Mouse (Mus musculus) liver, embryonic 16.5 days (tissue): ENCODE measurements around the gene Pisd. TPM values are rescaled to one million over a fixed set of nuclear protein-coding genes. Genes with fewer than 3 reads are reported as not detected.
"Not testable (repeated sequence)": the region's sequence is repeated elsewhere in the genome, so short reads cannot be mapped to it uniquely, and the experiment has no call there.

ENCODE experiments used
- ATAC-seq: fragments of 200-750 bp; cut with Nextera tagmentation; 2 replicates; pipeline ENCODE4 v1.8.0; 2017; ENCODE audit warnings: low read depth, mild to moderate bottlenecking, moderate number of reproducible peaks, moderate library complexity
- H3K27ac ChIP-seq: fragments of 300-500 bp; sonication (generic); 2 replicates; pipeline ENCODE4 v1.5.1; 2014; ENCODE audit warnings: mild to moderate bottlenecking, low read length
- H3K27me3 ChIP-seq: fragments of 300-500 bp; sonication (generic); 2 replicates; pipeline ENCODE4 v1.6.1; 2014; ENCODE audit warnings: low read depth, low read length, mixed read lengths; ENCODE audit not compliant: control insufficient read depth, insufficient read depth
- H3K36me3 ChIP-seq: fragments of 300-500 bp; sonication (generic); 2 replicates; pipeline ENCODE4 v1.6.1; 2014; ENCODE audit warnings: mild to moderate bottlenecking; ENCODE audit not compliant: control insufficient read depth, insufficient read depth
- H3K4me1 ChIP-seq: fragments of 300-500 bp; sonication (generic); 2 replicates; pipeline ENCODE4 v1.6.1; 2014; ENCODE audit warnings: low read depth, low read length, mixed read lengths; ENCODE audit not compliant: control insufficient read depth
- H3K4me2 ChIP-seq: fragments of 300-500 bp; sonication (generic); 2 replicates; pipeline ENCODE4 v1.6.1; 2014; ENCODE audit warnings: low read depth, low read length, mixed read lengths
- H3K4me3 ChIP-seq: fragments of 300-500 bp; sonication (generic); 2 replicates; pipeline ENCODE4 v1.5.1; 2014; ENCODE audit warnings: low read depth, mild to moderate bottlenecking, low read length
- H3K9ac ChIP-seq: fragments of 300-500 bp; sonication (generic); 2 replicates; pipeline ENCODE4 v1.6.1; 2014; ENCODE audit warnings: low read depth, low read length
- H3K9me3 ChIP-seq: fragments of 300-500 bp; sonication (generic); replicated peaks from 2 replicates; pipeline ENCODE4 v1.6.1; 2016; ENCODE audit warnings: low read length; ENCODE audit not compliant: control insufficient read depth
- WGBS: fragments of 180-500 bp; shearing (Covaris S2); extraction: QIAGEN DNeasy Blood & Tissue Kit; methylation state at CpG from one replicate; pipeline ENCODE4 v1.1.7; 2014; ENCODE audit not compliant: insufficient replicate concordance; 5-methylcytosine and 5-hydroxymethylcytosine counted together
- polyA plus RNA-seq: library from polyadenylated mRNA; unstranded; fragments of >200 nt; fragmentation: Nextera tagmentation; extraction: Ambion mirVana; gene quantifications from 2 replicates; pipeline ENCODE4 v1.2.1, GENCODE M21; 2015

The Pisd gene
- polyA plus RNA-seq, 1 experiment from 2014 or later: 34.5 TPM

- Histone ChIP-seq H3K4me2 (no peak overlapping the region), H3K9me3 (no peaks in the 10 kb centered on the region), H3K4me1 (no peaks in the 10 kb centered on the region), H3K4me3 (no peak overlapping the region), H3K27me3 (no peaks in the 10 kb centered on the region), H3K36me3 (no peaks in the 10 kb centered on the region), H3K9ac (no peak overlapping the region), H3K27ac (no peak overlapping the region)
- 86% methylated on average over 8 of the region's 8 CpGs for WGBS
- ATAC-seq: no peak
Observed at GRCm38 (mm10) chr5:32756141-32756540, 29.3 kb downstream of the Pisd start.

- no peak overlapping the region for H3K4me3 ChIP-seq
- H3K27ac ChIP-seq: no peak overlapping the region
- no peaks in the 10 kb centered on the region for H3K36me3 ChIP-seq
- H3K9me3 ChIP-seq: no peaks in the 10 kb centered on the region
- no peak for ATAC-seq
- H3K9ac ChIP-seq: no peak overlapping the region
- no peak overlapping the region for H3K4me2 ChIP-seq
- WGBS: 56% methylated on average over 2 of the region's 2 CpGs
- no peaks in the 10 kb centered on the region for H3K27me3 ChIP-seq
- H3K4me1 ChIP-seq: peaks cover 3% of the 10 kb centered on the region
Observed at GRCm38 (mm10) chr5:32751736-32752135, 33.7 kb downstream of the Pisd start.

GRCm38 (mm10) chr5:32748936-32749335 lies 36.5 kb downstream of the Pisd start:
- H3K27me3 ChIP-seq: no peaks in the 10 kb centered on the region
- no peaks in the 10 kb centered on the region for H3K36me3 ChIP-seq
- no peak overlapping the region for H3K4me3 ChIP-seq
- peaks cover 19% of the 10 kb centered on the region for H3K4me1 ChIP-seq
- H3K9ac ChIP-seq: no peak overlapping the region
- no peaks in the 10 kb centered on the region for H3K9me3 ChIP-seq
- H3K27ac ChIP-seq: no peak overlapping the region
- no peak overlapping the region for H3K4me2 ChIP-seq
- ATAC-seq: no peak
- 67% methylated on average over 6 of the region's 6 CpGs for WGBS

- no peak for ATAC-seq
- H3K4me1 ChIP-seq: peaks cover 29% of the 10 kb centered on the region
- no peak overlapping the region for H3K9ac ChIP-seq
- no peaks in the 10 kb centered on the region for H3K9me3 ChIP-seq
- no peaks in the 10 kb centered on the region for H3K36me3 ChIP-seq
- H3K4me2 ChIP-seq: no peak overlapping the region
- peak overlapping the region; percentile 40; the same call in 1 of the 2 replicates for H3K27ac ChIP-seq
- WGBS: 34% methylated on average over 6 of the region's 6 CpGs
- H3K27me3 ChIP-seq: no peaks in the 10 kb centered on the region
- no peak overlapping the region for H3K4me3 ChIP-seq
Observed at GRCm38 (mm10) chr5:32747650-32748375, 37.6 kb downstream of the Pisd start.

GRCm38 (mm10) chr5:32745705-32746655 lies 39.5 kb downstream of the Pisd start:
- 4% methylated on average over 9 of the region's 10 CpGs for WGBS
- Histone ChIP-seq H3K9me3 (no peaks in the 10 kb centered on the region), H3K36me3 (no peaks in the 10 kb centered on the region), H3K27ac (peak overlapping the region; percentile 72), H3K27me3 (no peaks in the 10 kb centered on the region), H3K4me3 (peak overlapping the region; percentile 55), H3K4me1 (peaks cover 30% of the 10 kb centered on the region), H3K4me2 (peak overlapping the region; percentile 58), H3K9ac (peak overlapping the region; percentile 28; the same call in 1 of the 2 replicates)
- ATAC-seq: peak; percentile 89

- WGBS: 53% methylated on average over 9 of the region's 9 CpGs
- Histone ChIP-seq H3K9me3 (no peaks in the 10 kb centered on the region), H3K27me3 (no peaks in the 10 kb centered on the region), H3K4me3 (no peak overlapping the region), H3K4me1 (peaks cover 26% of the 10 kb centered on the region), H3K9ac (no peak overlapping the region), H3K4me2 (no peak overlapping the region), H3K36me3 (no peaks in the 10 kb centered on the region), H3K27ac (no peak overlapping the region)
- no peak for ATAC-seq
Observed at GRCm38 (mm10) chr5:32742149-32742548, 43.3 kb downstream of the Pisd start.

- H3K36me3 ChIP-seq, H3K27me3 ChIP-seq, H3K4me3 ChIP-seq, ATAC-seq, H3K9ac ChIP-seq, H3K4me2 ChIP-seq, H3K27ac ChIP-seq, H3K9me3 ChIP-seq: not testable (repeated sequence)
- 61% methylated on average over 4 of the region's 4 CpGs for WGBS
- peaks cover 26% of the 10 kb centered on the region for H3K4me1 ChIP-seq
Observed at GRCm38 (mm10) chr5:32741377-32741776, 44.1 kb downstream of the Pisd start.

GRCm38 (mm10) chr5:32740850-32741249 lies 44.6 kb downstream of the Pisd start:
- not testable (repeated sequence) for H3K27me3 ChIP-seq, ATAC-seq, H3K36me3 ChIP-seq, H3K27ac ChIP-seq, H3K9ac ChIP-seq, H3K9me3 ChIP-seq, H3K4me2 ChIP-seq, H3K4me3 ChIP-seq
- 76% methylated on average over 8 of the region's 8 CpGs for WGBS
- H3K4me1 ChIP-seq: peaks cover 26% of the 10 kb centered on the region

- peaks cover 23% of the 10 kb centered on the region for H3K4me1 ChIP-seq
- no peaks in the 10 kb centered on the region for H3K36me3 ChIP-seq
- no peak overlapping the region for H3K9ac ChIP-seq
- WGBS: 70% methylated on average over 3 of the region's 3 CpGs
- ATAC-seq: no peak
- no peak overlapping the region for H3K4me2 ChIP-seq
- H3K4me3 ChIP-seq: no peak overlapping the region
- H3K27me3 ChIP-seq: no peaks in the 10 kb centered on the region
- no peak overlapping the region for H3K27ac ChIP-seq
- H3K9me3 ChIP-seq: no peaks in the 10 kb centered on the region
Observed at GRCm38 (mm10) chr5:32740138-32740537, 45.3 kb downstream of the Pisd start.
